Mouse (Mus musculus): ENCODE data around the gene Pcnx3.

Pcnx3 gene

DNA sequence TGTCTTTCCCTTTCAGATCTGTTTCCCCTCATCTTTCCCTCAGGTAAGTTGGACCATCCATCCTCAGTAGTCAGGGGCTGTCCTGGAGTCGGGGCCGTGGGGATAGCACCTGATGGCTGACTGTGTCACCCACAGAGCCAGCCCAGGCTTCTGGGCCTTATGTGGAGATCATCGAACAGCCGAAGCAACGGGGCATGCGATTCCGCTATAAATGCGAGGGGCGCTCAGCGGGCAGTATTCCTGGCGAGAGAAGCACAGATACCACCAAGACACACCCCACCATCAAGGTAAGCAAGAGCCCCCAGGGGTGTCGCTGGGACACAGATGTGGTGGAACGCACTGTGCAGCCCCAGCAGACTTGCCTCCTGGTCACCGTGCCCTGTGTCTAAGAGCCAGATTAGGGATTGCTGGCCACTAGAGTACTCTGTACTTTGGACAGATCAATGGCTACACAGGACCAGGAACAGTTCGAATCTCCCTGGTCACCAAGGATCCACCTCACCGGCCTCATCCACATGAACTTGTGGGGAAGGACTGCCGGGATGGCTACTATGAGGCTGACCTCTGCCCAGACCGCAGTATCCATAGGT is 50.2 kb downstream of the Pcnx3 start:
- no peak for DNase-seq

DNA sequence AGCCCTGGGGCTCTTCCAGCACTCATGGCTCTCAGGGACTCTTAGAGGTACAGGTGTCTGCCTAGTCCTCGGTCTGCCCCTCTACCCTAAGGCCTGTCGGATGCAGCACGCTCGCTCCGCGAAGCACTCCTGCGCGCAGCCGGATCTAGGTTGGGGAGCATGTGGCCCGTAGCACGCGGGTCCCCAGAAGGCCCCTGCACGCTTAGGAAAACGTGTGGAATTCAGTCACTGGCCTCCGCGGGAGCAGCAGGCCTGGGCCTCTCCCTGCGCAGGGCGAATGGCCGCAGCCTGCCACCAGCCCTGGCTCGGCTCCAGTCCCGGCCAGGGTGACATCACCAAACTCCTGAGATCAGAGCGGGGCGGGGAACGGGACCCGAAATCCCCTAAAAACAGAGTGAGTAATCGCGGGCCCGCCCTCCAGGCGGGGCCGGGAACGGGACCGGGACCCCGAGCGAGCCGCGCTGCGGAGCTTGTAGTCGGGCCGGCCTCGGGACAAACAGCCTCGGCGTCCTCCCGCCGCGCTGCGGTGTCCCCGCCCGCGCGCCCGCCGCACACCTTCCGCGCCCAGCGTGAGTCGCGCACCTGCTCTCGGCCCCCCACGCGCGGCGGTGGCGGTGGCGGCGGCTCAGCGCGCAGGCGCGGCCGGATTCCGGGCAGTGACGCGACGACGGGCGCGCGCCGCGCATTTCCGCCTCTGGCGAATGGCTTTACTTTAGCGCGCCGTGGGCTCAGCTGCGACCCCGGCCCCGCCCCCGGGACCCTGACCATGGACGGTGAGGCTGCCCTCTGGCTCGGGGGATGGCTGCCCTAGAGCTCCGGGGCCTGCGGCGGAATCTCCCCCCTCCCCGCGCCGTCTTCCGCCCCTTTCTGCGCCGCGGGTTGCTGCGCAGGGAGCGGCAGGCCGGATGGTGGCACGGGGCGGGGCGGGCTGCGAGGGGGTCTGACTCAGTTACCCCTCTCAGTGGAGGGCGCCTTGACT is 51.4 kb downstream of the Pcnx3 start, which contains the start of gene Rela:
Gene Rela, plus strand, starts transcription at position 415 of the 979 bp plus-strand sequence.
- peak; percentile 96 for DNase-seq

DNA sequence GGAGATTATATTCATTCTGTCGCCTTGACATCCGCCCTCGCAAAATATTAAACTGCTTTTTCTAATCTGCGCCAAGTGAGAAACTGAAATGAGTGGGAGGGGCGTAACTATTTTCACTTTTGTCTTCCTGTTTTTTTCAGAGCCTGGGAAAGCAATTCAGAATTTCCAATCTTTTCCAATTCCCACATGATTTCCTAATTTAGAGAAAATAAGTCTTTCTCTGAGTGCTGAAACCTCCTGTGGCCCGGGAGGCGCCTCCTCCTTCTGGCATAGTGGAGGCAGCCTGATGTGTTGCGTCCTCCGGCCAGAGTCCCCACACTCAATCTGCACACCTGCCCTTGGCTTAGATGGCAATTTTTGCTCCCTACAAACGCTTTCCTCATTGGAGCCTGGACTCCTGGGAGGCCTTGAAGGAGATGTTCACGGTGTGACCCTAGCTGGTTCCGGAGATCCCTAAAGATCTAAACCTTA is 52.1 kb downstream of the Pcnx3 start:
- DNase-seq = no peak

DNA sequence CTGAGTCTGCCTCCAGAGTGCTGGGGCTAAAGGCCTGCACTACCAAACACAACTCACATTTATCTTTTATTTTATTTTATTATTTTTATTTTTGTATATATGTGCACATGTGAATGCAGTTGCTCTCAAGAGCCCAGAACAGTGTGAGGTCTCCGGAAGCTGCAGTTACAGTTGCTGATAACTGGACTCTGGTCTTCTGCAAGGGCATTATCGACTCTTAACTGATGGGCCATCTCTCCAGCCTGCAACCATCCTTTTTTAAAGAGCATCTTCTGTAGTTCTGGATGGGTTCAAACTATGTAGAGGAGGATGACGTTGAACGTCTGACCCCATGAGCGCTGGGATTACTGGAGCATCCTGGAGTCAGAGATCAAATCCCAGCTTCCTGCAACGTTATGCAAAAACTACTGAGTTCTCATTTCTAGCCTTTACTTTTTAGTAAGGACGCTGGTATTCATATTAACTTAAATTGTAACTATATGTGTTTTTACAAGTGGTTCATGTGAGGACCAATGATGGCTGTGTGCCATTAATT is 52.6 kb downstream of the Pcnx3 start:
- DNase-seq = no peak

DNA sequence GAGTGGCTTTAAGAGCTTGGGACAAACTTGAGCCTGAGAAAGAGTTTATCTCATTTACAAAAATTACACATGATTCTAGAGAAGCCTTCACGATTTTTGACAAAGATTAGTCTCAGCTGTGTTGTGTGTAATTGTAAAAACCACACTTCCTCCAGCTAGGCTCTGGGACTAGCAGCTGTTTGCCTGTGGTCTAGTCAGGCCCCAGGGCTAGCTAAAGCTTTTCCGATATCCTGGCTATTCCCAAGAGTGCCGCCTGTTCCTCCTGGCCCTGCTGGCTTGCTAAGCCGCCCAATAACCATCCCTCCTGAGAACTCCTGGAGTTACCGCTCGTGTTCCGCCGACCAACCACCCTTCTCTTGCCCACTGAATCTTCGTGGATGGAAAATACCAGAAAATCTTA is 56.6 kb downstream of the Pcnx3 start:
- DNase-seq = no peak

DNA sequence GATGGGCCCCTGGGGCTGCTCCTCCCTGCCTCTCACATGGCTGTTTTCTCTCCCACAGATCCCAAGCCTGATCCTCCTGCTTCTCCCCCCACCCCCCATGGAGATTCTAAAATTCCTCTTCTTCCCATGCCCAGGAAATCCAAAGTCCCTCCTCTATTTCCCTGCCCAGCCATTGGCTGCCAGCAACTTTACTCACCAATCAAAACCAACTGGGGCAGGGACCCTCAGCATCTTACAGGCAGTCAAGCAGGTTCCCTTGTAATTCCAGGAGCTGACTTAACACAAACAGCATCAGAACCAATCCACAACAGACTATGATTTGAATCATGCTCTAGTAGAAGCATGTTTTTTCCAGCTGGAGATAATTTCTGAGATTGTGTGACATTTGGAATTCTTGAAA is 58.8 kb downstream of the Pcnx3 start:
- no peak for DNase-seq

DNA sequence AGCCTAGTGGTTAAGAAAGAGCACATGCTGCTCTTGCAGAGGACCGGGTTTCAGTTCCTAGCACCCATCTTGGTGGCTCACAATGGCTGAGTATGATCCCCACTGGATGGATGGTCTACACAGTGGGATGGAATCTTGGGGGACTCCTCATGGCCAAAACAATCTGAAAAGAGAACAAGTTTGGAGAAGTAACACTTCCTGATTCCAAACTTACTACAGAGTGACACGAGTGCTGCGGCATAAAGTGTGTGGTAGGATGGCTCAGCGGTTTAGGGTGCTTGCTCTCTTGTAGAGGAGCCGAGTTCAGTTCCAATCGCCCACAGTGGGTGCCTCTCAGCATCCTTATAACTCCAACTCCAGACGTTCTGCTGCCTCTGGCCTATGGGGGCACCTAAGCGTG is 63.4 kb downstream of the Pcnx3 start:
- DNase-seq = no peak

DNA sequence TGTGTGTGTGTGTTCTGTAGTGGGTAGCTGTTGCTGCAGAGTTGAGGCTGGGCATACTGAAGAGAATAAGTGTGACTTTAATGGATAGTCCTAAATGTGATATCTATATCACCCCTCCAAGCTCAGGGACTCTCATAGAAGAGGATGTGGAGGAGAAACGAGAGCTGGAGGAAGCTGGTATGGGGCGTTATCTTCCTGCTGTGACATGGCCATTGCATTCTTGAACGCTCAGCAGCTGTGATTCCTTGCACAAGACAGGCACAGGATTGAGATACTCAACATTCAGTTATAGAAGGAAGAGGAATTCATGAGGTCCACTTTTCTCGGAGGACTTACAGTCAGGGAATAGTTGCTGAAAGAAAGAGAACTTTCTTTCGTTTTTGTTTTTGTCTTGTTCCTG is 66.8 kb downstream of the Pcnx3 start:
- DNase-seq = no peak

DNA sequence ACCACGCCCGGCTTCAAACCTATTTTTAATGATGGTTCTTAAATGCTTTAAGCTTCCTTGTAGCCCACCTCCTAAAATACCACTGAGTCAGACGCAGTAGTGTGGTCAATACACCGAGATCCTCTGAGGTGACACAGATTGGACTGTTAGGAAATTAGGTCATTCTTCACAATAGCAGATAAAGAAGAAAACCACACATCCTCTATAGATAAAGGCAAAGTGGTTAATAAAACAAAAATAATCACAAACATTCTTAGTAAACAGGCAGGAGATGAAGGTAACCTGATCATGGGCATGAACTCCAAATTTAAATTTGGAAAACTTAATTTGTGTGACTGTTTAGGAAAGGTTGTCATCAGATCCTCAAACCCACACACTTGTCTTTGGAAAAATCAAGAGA is 68.7 kb downstream of the Pcnx3 start:
- no peak for DNase-seq

DNA sequence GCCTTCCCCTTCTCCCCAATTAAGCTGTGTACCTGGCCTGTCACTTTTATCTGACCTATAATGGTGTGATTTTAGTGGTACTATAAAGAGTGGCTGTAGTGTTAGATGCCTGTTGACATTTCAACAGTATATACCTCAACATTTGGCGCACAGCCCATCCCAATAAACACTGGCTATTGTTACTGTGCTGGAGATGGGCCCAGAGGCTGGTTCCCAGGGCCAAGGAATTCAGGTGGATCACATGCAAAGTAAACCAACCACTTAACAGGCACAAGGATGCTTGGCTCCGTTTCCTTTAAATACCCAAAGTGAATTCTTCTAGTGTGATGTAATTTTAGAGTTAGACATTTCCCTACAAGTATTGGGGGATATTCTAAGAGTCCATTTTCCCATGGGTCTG is 73.8 kb downstream of the Pcnx3 start:
- DNase-seq = no peak

Data from cerebellum, adult 9-10 months (tissue).